Mouse (Mus musculus): Measurements from ENCODE around the gene Gm48551. TPM values are rescaled to one million over a fixed set of nuclear protein-coding genes. Genes with fewer than 3 reads are reported as not detected.

Gm48551 gene
- polyA plus RNA-seq (2012; rRNA removed) = 6.7 and 7.1 TPM in 2 replicates

GRCm38 (mm10) chr10:81383802-81384604 is at the start of gene Gm48551, which contains the start of gene Dohh:
TSS of gene Gm48551 (plus strand) at chr10:81384466.
TSS of gene Dohh (plus strand) at chr10:81384428.

GRCm38 (mm10) chr10:81342686-81343505 is 41.4 kb upstream of the Gm48551 start, which contains the start of gene Gipc3:
TSS of gene Gipc3 (minus strand) at chr10:81343266.

GRCm38 (mm10) chr10:81350351-81351063 is 33.8 kb upstream of the Gm48551 start, which contains the start of gene Hmg20b:
TSS of gene Hmg20b (minus strand) at chr10:81350480.

GRCm38 (mm10) chr10:81356991-81357844 is 27.0 kb upstream of the Gm48551 start, which contains the start of gene Mfsd12:
TSS of gene Mfsd12 (plus strand) at chr10:81357491.

GRCm38 (mm10) chr10:81365672-81366476 is 18.4 kb upstream of the Gm48551 start, which contains the start of gene 4930404N11Rik:
TSS of gene 4930404N11Rik (minus strand) at chr10:81365816.

GRCm38 (mm10) chr10:81377793-81378552 is 6.3 kb upstream of the Gm48551 start, which contains the start of gene Fzr1:
TSS of gene Fzr1 (minus strand) at chr10:81378516.

GRCm38 (mm10) chr10:81388505-81389055 is 4.3 kb downstream of the Gm48551 start, which contains the start of gene Gm48552:
TSS of gene Gm48552 (plus strand) at chr10:81389005.

GRCm38 (mm10) chr10:81392781-81393185 is 8.5 kb downstream of the Gm48551 start, which contains the start of gene Smim24:
TSS of gene Smim24 (plus strand) at chr10:81393051.

Other genes starting within 250 kb of the Gm48551 start
- gene Zbtb7a, start 249.2 kb upstream of the Gm48551 start, polyA plus RNA-seq (2012; rRNA removed) = 10.6 and 12.4 TPM in 2 replicates
- 41.9 and 42.9 TPM in 2 replicates for gene Pias4, start 216.5 kb upstream of the Gm48551 start, polyA plus RNA-seq (2012; rRNA removed)
- 1,386 and 1,461 TPM in 2 replicates for gene Eef2, start 207.8 kb upstream of the Gm48551 start, polyA plus RNA-seq (2012; rRNA removed)
- gene Dapk3, start 201.5 kb upstream of the Gm48551 start, polyA plus RNA-seq (2012; rRNA removed) = 78.9 and 87.7 TPM in 2 replicates
- gene 4930442H23Rik, start 200.6 kb upstream of the Gm48551 start, polyA plus RNA-seq (2012; rRNA removed) = not detected in 2 replicates
- gene Nmrk2, start 182.4 kb upstream of the Gm48551 start, polyA plus RNA-seq (2012; rRNA removed) = 0.14 and 0.18 TPM in 2 replicates
- 103 and 115 TPM in 2 replicates for gene Atcay, start 153.6 kb upstream of the Gm48551 start, polyA plus RNA-seq (2012; rRNA removed)
- 56.2 and 61.9 TPM in 2 replicates for gene Zfr2, start 151.3 kb upstream of the Gm48551 start, polyA plus RNA-seq (2012; rRNA removed)
- 27.4 and 30.6 TPM in 2 replicates for gene Matk, start 131.5 kb upstream of the Gm48551 start, polyA plus RNA-seq (2012; rRNA removed)
- 88.3 and 93.2 TPM in 2 replicates for gene Mrpl54, start 117.5 kb upstream of the Gm48551 start, polyA plus RNA-seq (2012; rRNA removed)
- gene Apba3, start 117.5 kb upstream of the Gm48551 start, polyA plus RNA-seq (2012; rRNA removed) = 42.9 and 51.3 TPM in 2 replicates
- gene Tjp3, start 92.9 kb upstream of the Gm48551 start, polyA plus RNA-seq (2012; rRNA removed) = 4.5 and 4.8 TPM in 2 replicates
- 190 and 197 TPM in 2 replicates for gene Pip5k1c, start 91.5 kb upstream of the Gm48551 start, polyA plus RNA-seq (2012; rRNA removed)
- gene Cactin, start 63.4 kb upstream of the Gm48551 start, polyA plus RNA-seq (2012; rRNA removed) = 43.9 and 45.0 TPM in 2 replicates
- gene Tbxa2r, start 55.7 kb upstream of the Gm48551 start, polyA plus RNA-seq (2012; rRNA removed) = 3.5 and 4.3 TPM in 2 replicates
- 0.04 and 0.13 TPM in 2 replicates for gene Gipc3, start 41.2 kb upstream of the Gm48551 start, polyA plus RNA-seq (2012; rRNA removed)
- gene Hmg20b, start 34.0 kb upstream of the Gm48551 start, polyA plus RNA-seq (2012; rRNA removed) = 68.8 and 75.6 TPM in 2 replicates
- gene Mfsd12, start 27.0 kb upstream of the Gm48551 start, polyA plus RNA-seq (2012; rRNA removed) = 10.2 and 11.7 TPM in 2 replicates
- 0.14 and 0.44 TPM in 2 replicates for gene 4930404N11Rik, start 18.6 kb upstream of the Gm48551 start, polyA plus RNA-seq (2012; rRNA removed)
- gene Fzr1, start 6.0 kb upstream of the Gm48551 start, polyA plus RNA-seq (2012; rRNA removed) = 130 and 138 TPM in 2 replicates
- gene Dohh, start within 50 bp of the Gm48551 start, polyA plus RNA-seq (2012; rRNA removed) = 65.9 and 67.3 TPM in 2 replicates
- gene Gm48552, start 4.5 kb downstream of the Gm48551 start, polyA plus RNA-seq (2012; rRNA removed) = 8.2 and 10.2 TPM in 2 replicates
- gene Smim24, start 8.6 kb downstream of the Gm48551 start, polyA plus RNA-seq (2012; rRNA removed) = 3.1 and 3.9 TPM in 2 replicates
- gene Nfic, start 71.2 kb downstream of the Gm48551 start, polyA plus RNA-seq (2012; rRNA removed) = 11.0 and 17.7 TPM in 2 replicates
- 286 and 299 TPM in 2 replicates for gene Celf5, start 98.2 kb downstream of the Gm48551 start, polyA plus RNA-seq (2012; rRNA removed)
- 145 and 155 TPM in 2 replicates for gene Ncln, start 111.9 kb downstream of the Gm48551 start, polyA plus RNA-seq (2012; rRNA removed)
- gene S1pr4, start 115.7 kb downstream of the Gm48551 start, polyA plus RNA-seq (2012; rRNA removed) = 0.34 and 0.43 TPM in 2 replicates
- gene Gna15, start 139.8 kb downstream of the Gm48551 start, polyA plus RNA-seq (2012; rRNA removed) = 0.84 and 1.1 TPM in 2 replicates
- gene Gna11, start 160.7 kb downstream of the Gm48551 start, polyA plus RNA-seq (2012; rRNA removed) = 94.4 and 98.2 TPM in 2 replicates
- 534 and 542 TPM in 2 replicates for gene Aes, start 175.0 kb downstream of the Gm48551 start, polyA plus RNA-seq (2012; rRNA removed)
- gene Tle2, start 190.1 kb downstream of the Gm48551 start, polyA plus RNA-seq (2012; rRNA removed) = 102 and 134 TPM in 2 replicates
- gene Tle6, start 216.6 kb downstream of the Gm48551 start, polyA plus RNA-seq (2012; rRNA removed) = 5.5 and 10.4 TPM in 2 replicates
- 5.9 and 7.4 TPM in 2 replicates for gene BC025920, start 221.8 kb downstream of the Gm48551 start, polyA plus RNA-seq (2012; rRNA removed)
- gene Sirt6, start 243.3 kb downstream of the Gm48551 start, polyA plus RNA-seq (2012; rRNA removed) = 76.7 and 79.5 TPM in 2 replicates
- 70.6 and 82.1 TPM in 2 replicates for gene Ankrd24, start 244.1 kb downstream of the Gm48551 start, polyA plus RNA-seq (2012; rRNA removed)